Mouse (Mus musculus) intestine, embryonic 16.5 days (tissue): ENCODE measurements around the gene Vwf. TPM values are rescaled to one million over a fixed set of nuclear protein-coding genes. Genes with fewer than 3 reads are reported as not detected.

Experiments used
- ATAC-seq: fragments of 200-750 bp; cut with Nextera tagmentation; 2 replicates; pipeline ENCODE4 v1.8.0; 2017; ENCODE audit warnings: moderate TSS enrichment, moderate library complexity
- H3K27ac ChIP-seq: fragments of 300-500 bp; sonication (generic); 2 replicates; pipeline ENCODE4 v1.5.1; 2014; ENCODE audit warnings: mild to moderate bottlenecking, low read length
- H3K27me3 ChIP-seq: fragments of 300-500 bp; sonication (generic); replicated peaks from 2 replicates; pipeline ENCODE4 v1.6.1; 2014; ENCODE audit warnings: low read length, control low read depth, mixed read lengths; ENCODE audit not compliant: control insufficient read depth, insufficient read depth
- H3K36me3 ChIP-seq: fragments of 300-500 bp; sonication (generic); 2 replicates; pipeline ENCODE4 v1.6.1; 2014; ENCODE audit warnings: low read length, control low read depth; ENCODE audit not compliant: control insufficient read depth, insufficient read depth
- H3K4me1 ChIP-seq: fragments of 300-500 bp; sonication (generic); 2 replicates; pipeline ENCODE4 v1.6.1; 2014; ENCODE audit warnings: low read length, control low read depth, mixed read lengths; ENCODE audit not compliant: control insufficient read depth, insufficient read depth
- H3K4me2 ChIP-seq: fragments of 300-500 bp; sonication (generic); 2 replicates; pipeline ENCODE4 v1.6.1; 2014; ENCODE audit warnings: low read depth, low read length, control low read depth
- H3K4me3 ChIP-seq: fragments of 300-500 bp; sonication (generic); 2 replicates; pipeline ENCODE4 v1.5.1; 2014; ENCODE audit warnings: mild to moderate bottlenecking, low read length
- H3K9ac ChIP-seq: fragments of 300-500 bp; sonication (generic); 2 replicates; pipeline ENCODE4 v1.6.1; 2014; ENCODE audit warnings: low read depth, low read length
- H3K9me3 ChIP-seq: fragments of 300-500 bp; sonication (generic); 2 replicates; pipeline ENCODE4 v1.6.1; 2016; ENCODE audit warnings: low read length, control low read depth; ENCODE audit not compliant: control insufficient read depth
- WGBS: fragments of 180-500 bp; shearing (Covaris S2); extraction: QIAGEN DNeasy Blood & Tissue Kit; methylation state at CpG from one replicate; pipeline ENCODE4 v1.1.7; 2014; 5-methylcytosine and 5-hydroxymethylcytosine counted together
- polyA plus RNA-seq: library from polyadenylated mRNA; unstranded; fragments of >200 nt; fragmentation: Nextera tagmentation; extraction: Ambion mirVana; gene quantifications from 2 replicates; pipeline ENCODE4 v1.2.1, GENCODE M21; 2015

Vwf gene
- polyA plus RNA-seq, 1 experiment from 2014 or later: 7.0 TPM

- H3K4me1 ChIP-seq: peaks cover 31% of the 10 kb centered on the region
- H3K4me2 ChIP-seq: no peak overlapping the region; the same call in 1 of the 2 replicates
- H3K4me3 ChIP-seq: no peak overlapping the region
- peak overlapping the region; percentile 68 for H3K27ac ChIP-seq
- H3K9ac ChIP-seq: no peak overlapping the region
- WGBS: 39% methylated on average over 11 of the region's 11 CpGs
- ATAC-seq: peak; percentile 79
- H3K27me3 ChIP-seq: no peaks in the 10 kb centered on the region
- H3K36me3 ChIP-seq: no peaks in the 10 kb centered on the region
- H3K9me3 ChIP-seq: no peaks in the 10 kb centered on the region
These were observed 30.9 kb upstream of the Vwf start for GRCm38 (mm10) chr6:125515503-125516315.

- H3K4me1 ChIP-seq: 0 out of 2 replicates have a peak, but pooled peaks cover 9% of the 10 kb centered on the region
- peak overlapping the region; percentile 26; the same call in 1 of the 2 replicates for H3K27ac ChIP-seq
- no peak overlapping the region for H3K9ac ChIP-seq
- H3K4me3 ChIP-seq: no peak overlapping the region
- peak; percentile 79 for ATAC-seq
- 31% methylated on average over 5 of the region's 5 CpGs for WGBS
- H3K4me2 ChIP-seq: 0 out of 2 replicates have a peak overlapping the region, but pooled peaks have one; percentile 2
- no peaks in the 10 kb centered on the region for H3K9me3 ChIP-seq
- no peaks in the 10 kb centered on the region for H3K27me3 ChIP-seq
- no peaks in the 10 kb centered on the region for H3K36me3 ChIP-seq
These were observed 24.9 kb upstream of the Vwf start for GRCm38 (mm10) chr6:125521558-125522193.

- WGBS: 78% methylated on average over 6 of the region's 6 CpGs
- ATAC-seq: no peak
- Histone ChIP-seq H3K9me3 (no peaks in the 10 kb centered on the region), H3K4me1 (0 out of 2 replicates have a peak, but pooled peaks cover 9% of the 10 kb centered on the region), H3K36me3 (no peaks in the 10 kb centered on the region), H3K4me3 (no peak overlapping the region), H3K27me3 (no peaks in the 10 kb centered on the region), H3K9ac (no peak overlapping the region), H3K4me2 (no peak overlapping the region), H3K27ac (no peak overlapping the region)
These were observed 22.5 kb upstream of the Vwf start for GRCm38 (mm10) chr6:125524027-125524426.

GRCm38 (mm10) chr6:125526066-125526465, 20.5 kb upstream of the Vwf start:
- no peak for ATAC-seq
- no peaks in the 10 kb centered on the region for H3K9me3 ChIP-seq
- H3K36me3 ChIP-seq: no peaks in the 10 kb centered on the region
- no peaks in the 10 kb centered on the region for H3K27me3 ChIP-seq
- H3K27ac ChIP-seq: no peak overlapping the region
- 0 out of 2 replicates have a peak, but pooled peaks cover 7% of the 10 kb centered on the region for H3K4me1 ChIP-seq
- 53% methylated on average over 3 of the region's 3 CpGs for WGBS
- no peak overlapping the region for H3K9ac ChIP-seq
- no peak overlapping the region for H3K4me2 ChIP-seq
- no peak overlapping the region for H3K4me3 ChIP-seq

- H3K9ac ChIP-seq: no peak overlapping the region
- H3K4me1 ChIP-seq: no peaks in the 10 kb centered on the region
- no peaks in the 10 kb centered on the region for H3K9me3 ChIP-seq
- H3K36me3 ChIP-seq: no peaks in the 10 kb centered on the region
- no peak overlapping the region for H3K27ac ChIP-seq
- no peak overlapping the region for H3K4me3 ChIP-seq
- no peaks in the 10 kb centered on the region for H3K27me3 ChIP-seq
- 83% methylated on average over 9 of the region's 9 CpGs for WGBS
- peak; percentile 46 for ATAC-seq
- no peak overlapping the region for H3K4me2 ChIP-seq
These were observed 17.9 kb upstream of the Vwf start for GRCm38 (mm10) chr6:125528614-125529200.

GRCm38 (mm10) chr6:125529479-125529878, 17.1 kb upstream of the Vwf start:
- H3K9ac ChIP-seq: no peak overlapping the region
- H3K4me1 ChIP-seq: no peaks in the 10 kb centered on the region
- no peaks in the 10 kb centered on the region for H3K36me3 ChIP-seq
- H3K4me2 ChIP-seq: no peak overlapping the region
- no peaks in the 10 kb centered on the region for H3K27me3 ChIP-seq
- H3K27ac ChIP-seq: no peak overlapping the region
- ATAC-seq: peak; percentile 21; the same call in 1 of the 2 replicates
- no peak overlapping the region for H3K4me3 ChIP-seq
- whole genome bisulfite sequencing: 81% methylated on average over 5 of the region's 5 CpGs
- no peaks in the 10 kb centered on the region for H3K9me3 ChIP-seq

GRCm38 (mm10) chr6:125533104-125533650, 13.4 kb upstream of the Vwf start:
- no peak overlapping the region for H3K4me2 ChIP-seq
- 90% methylated on average over 11 of the region's 11 CpGs for WGBS
- H3K4me3 ChIP-seq: no peak overlapping the region
- no peak overlapping the region for H3K9ac ChIP-seq
- no peak overlapping the region for H3K27ac ChIP-seq
- no peaks in the 10 kb centered on the region for H3K27me3 ChIP-seq
- H3K4me1 ChIP-seq: no peaks in the 10 kb centered on the region
- ATAC-seq: no peak
- no peaks in the 10 kb centered on the region for H3K36me3 ChIP-seq
- H3K9me3 ChIP-seq: no peaks in the 10 kb centered on the region

- Histone ChIP-seq H3K9me3 (no peaks in the 10 kb centered on the region), H3K27me3 (no peaks in the 10 kb centered on the region), H3K9ac (no peak overlapping the region), H3K4me1 (peaks cover 4% of the 10 kb centered on the region), H3K36me3 (no peaks in the 10 kb centered on the region), H3K27ac (no peak overlapping the region), H3K4me3 (no peak overlapping the region), H3K4me2 (no peak overlapping the region)
- no peak for ATAC-seq
- 85% methylated on average over 5 of the region's 5 CpGs for WGBS
These were observed 11.6 kb upstream of the Vwf start for GRCm38 (mm10) chr6:125534990-125535389.

GRCm38 (mm10) chr6:125538469-125538868, 8.1 kb upstream of the Vwf start:
- Histone ChIP-seq H3K4me3 (no peak overlapping the region), H3K27me3 (no peaks in the 10 kb centered on the region), H3K4me2 (no peak overlapping the region), H3K36me3 (no peaks in the 10 kb centered on the region), H3K27ac (no peak overlapping the region), H3K9ac (no peak overlapping the region), H3K9me3 (no peaks in the 10 kb centered on the region), H3K4me1 (peaks cover 4% of the 10 kb centered on the region)
- no peak for ATAC-seq
- WGBS: 80% methylated on average over 5 of the region's 5 CpGs
